Mouse (Mus musculus) liver, embryonic 13.5 days (tissue): Measurements from ENCODE around the gene Pon1. TPM values are rescaled to one million over a fixed set of nuclear protein-coding genes. Genes with fewer than 3 reads are reported as not detected.

Experiments
- ATAC-seq: fragments of 200-750 bp; cut with Nextera tagmentation; 2 replicates; pipeline ENCODE4 v1.8.0; 2017; ENCODE audit warnings: low read depth, mild to moderate bottlenecking, moderate number of reproducible peaks, moderate library complexity
- DNase-seq: peaks from one replicate; pipeline ENCODE4 v3.0.0; 2022
- H3K27ac ChIP-seq: fragments of 300-500 bp; sonication (generic); 2 replicates; pipeline ENCODE4 v1.5.1; 2015; ENCODE audit warnings: moderate library complexity, mild to moderate bottlenecking, inconsistent platforms
- H3K27me3 ChIP-seq: fragments of 300-500 bp; sonication (generic); 2 replicates; pipeline ENCODE4 v1.6.1; 2015; ENCODE audit warnings: mild to moderate bottlenecking, inconsistent platforms
- H3K36me3 ChIP-seq: fragments of 300-500 bp; sonication (generic); 2 replicates; pipeline ENCODE4 v1.6.1; 2015; ENCODE audit warnings: mild to moderate bottlenecking, inconsistent platforms
- H3K4me1 ChIP-seq: fragments of 300-500 bp; sonication (generic); replicated peaks from 2 replicates; pipeline ENCODE4 v1.6.1; 2015; ENCODE audit warnings: inconsistent platforms
- H3K4me2 ChIP-seq: fragments of 300-500 bp; sonication (generic); 2 replicates; pipeline ENCODE4 v1.6.1; 2015; ENCODE audit warnings: inconsistent platforms, mild to moderate bottlenecking, moderate library complexity
- H3K4me3 ChIP-seq: fragments of 300-500 bp; sonication (generic); replicated peaks from 2 replicates; pipeline ENCODE4 v1.5.1; 2015; ENCODE audit warnings: mild to moderate bottlenecking, inconsistent platforms
- H3K9ac ChIP-seq: fragments of 300-500 bp; sonication (generic); 2 replicates; pipeline ENCODE4 v1.6.1; 2015; ENCODE audit warnings: mild to moderate bottlenecking, inconsistent platforms
- H3K9me3 ChIP-seq: fragments of 300-500 bp; sonication (generic); replicated peaks from 2 replicates; pipeline ENCODE4 v1.6.1; 2016; ENCODE audit warnings: inconsistent platforms
- WGBS: fragments of 180-500 bp; shearing (Covaris S2); methylation state at CpG from one replicate; pipeline ENCODE4 v1.1.7; 2015; ENCODE audit not compliant: insufficient replicate concordance; 5-methylcytosine and 5-hydroxymethylcytosine counted together
- polyA plus RNA-seq: library from polyadenylated mRNA; unstranded; fragments of >200 nt; fragmentation: Nextera tagmentation; extraction: Ambion mirVana; gene quantifications from 2 replicates; pipeline ENCODE4 v1.2.1, GENCODE M21; 2015

Pon1 gene
- polyA plus RNA-seq, 1 experiment from 2014 or later: 2.3 TPM

- Histone ChIP-seq H3K4me3 (no peak overlapping the region), H3K4me2 (no peak overlapping the region), H3K9me3 (no peaks in the 10 kb centered on the region), H3K36me3 (no peaks in the 10 kb centered on the region; the same call in 1 of the 2 replicates), H3K4me1 (peaks cover 3% of the 10 kb centered on the region; the same call in 1 of the 2 replicates), H3K27me3 (no peaks in the 10 kb centered on the region), H3K27ac (peak overlapping the region; percentile 31; the same call in 1 of the 2 replicates), H3K9ac (no peak overlapping the region)
- DNase-seq (no peak), ATAC-seq (no peak; the same call in 1 of the 2 replicates)
- 63% methylated on average over 6 of the region's 6 CpGs for WGBS
Observed at GRCm38 (mm10) chr6:5134986-5135385, 58.8 kb downstream of the Pon1 start.

GRCm38 (mm10) chr6:5129364-5130093, 64.2 kb downstream of the Pon1 start:
- WGBS: 85% methylated on average over 14 of the region's 14 CpGs
- DNase-seq (no peak), ATAC-seq (no peak)
- H3K9me3 ChIP-seq: no peaks in the 10 kb centered on the region
- H3K4me3 ChIP-seq: no peak overlapping the region
- no peaks in the 10 kb centered on the region for H3K36me3 ChIP-seq
- H3K4me2 ChIP-seq: no peak overlapping the region
- H3K27ac ChIP-seq: no peak overlapping the region
- H3K9ac ChIP-seq: no peak overlapping the region
- no peaks in the 10 kb centered on the region for H3K4me1 ChIP-seq
- H3K27me3 ChIP-seq: no peaks in the 10 kb centered on the region

- Histone ChIP-seq H3K27me3 (no peaks in the 10 kb centered on the region), H3K27ac (no peak overlapping the region), H3K9me3 (no peaks in the 10 kb centered on the region), H3K4me2 (no peak overlapping the region), H3K9ac (no peak overlapping the region), H3K4me1 (no peaks in the 10 kb centered on the region), H3K36me3 (peaks cover 7% of the 10 kb centered on the region; the same call in 1 of the 2 replicates), H3K4me3 (no peak overlapping the region)
- no peak for ATAC-seq
- no peak for DNase-seq
- WGBS: 73% methylated on average over 3 of the region's 3 CpGs
Observed at GRCm38 (mm10) chr6:5120229-5120628, 73.5 kb downstream of the Pon1 start.

- H3K36me3 ChIP-seq: peaks cover 7% of the 10 kb centered on the region; the same call in 1 of the 2 replicates
- H3K9me3 ChIP-seq: no peaks in the 10 kb centered on the region
- H3K27ac ChIP-seq: no peak overlapping the region
- H3K4me2 ChIP-seq: no peak overlapping the region
- H3K4me3 ChIP-seq: no peak overlapping the region
- H3K9ac ChIP-seq: no peak overlapping the region
- no peaks in the 10 kb centered on the region for H3K27me3 ChIP-seq
- ATAC-seq (peak; percentile 23; the same call in 1 of the 2 replicates), DNase-seq (no peak)
- no peaks in the 10 kb centered on the region for H3K4me1 ChIP-seq
- 77% methylated on average over 15 of the region's 15 CpGs for WGBS
Observed at GRCm38 (mm10) chr6:5119181-5119910, 74.4 kb downstream of the Pon1 start.

Other genes starting within 250 kb of the Pon1 start
- 15.7 and 17.8 TPM in 2 replicates for gene Pon3, start 62.3 kb upstream of the Pon1 start, polyA plus RNA-seq
- gene Pon2, start 104.5 kb upstream of the Pon1 start, polyA plus RNA-seq: 52.6 and 58.3 TPM in 2 replicates
- 12.3 and 15.4 TPM in 2 replicates for gene Asb4, start 189.4 kb upstream of the Pon1 start, polyA plus RNA-seq